Mouse (Mus musculus) G1E (cell line): ENCODE data around the gene Prm3. TPM values are rescaled to one million over a fixed set of nuclear protein-coding genes. Genes with fewer than 3 reads are reported as not detected.
"Not testable (repeated sequence)": the region's sequence is repeated elsewhere in the genome, so short reads cannot be mapped to it uniquely, and the experiment has no call there.

Source experiments
- ATAC-seq: 2 replicates; pipeline ENCODE4 v1.8.0; 2016; ENCODE audit warnings: mild to moderate bottlenecking; ENCODE audit not compliant: insufficient number of reproducible peaks, poor library complexity, low FRiP score, severe bottlenecking; ENCODE audit errors: extremely low read depth
- DNase-seq: peaks from one replicate; pipeline ENCODE4 v3.0.0; 2012; ENCODE audit warnings: low spot score
- H3K27me3 ChIP-seq: 2 replicates; pipeline ENCODE4 v1.6.1; 2012; ENCODE audit warnings: mild to moderate bottlenecking, low read length, inconsistent platforms; ENCODE audit not compliant: insufficient read depth
- H3K36me3 ChIP-seq: replicated peaks from 2 replicates; pipeline ENCODE3; 2012; ENCODE audit warnings: mild to moderate bottlenecking, inconsistent platforms
- H3K4me1 ChIP-seq: 2 replicates; pipeline ENCODE4 v1.6.1; 2012; ENCODE audit warnings: low read depth, low read length, inconsistent platforms, mixed read lengths; ENCODE audit not compliant: insufficient read depth
- H3K4me3 ChIP-seq: 2 replicates; pipeline ENCODE4 v1.5.1; 2012; ENCODE audit warnings: low read depth, mild to moderate bottlenecking, inconsistent platforms, low read length, moderate library complexity, mixed read lengths
- H3K9me3 ChIP-seq: replicated peaks from 2 replicates; pipeline ENCODE4 v1.6.1; 2012; ENCODE audit warnings: inconsistent platforms
- CTCF ChIP-seq: IDR thresholded peaks from 2 replicates; pipeline ENCODE4 v1.5.1; 2012; ENCODE audit warnings: low read depth, low read length, inconsistent platforms, mixed read lengths
- GATA1 ChIP-seq: IDR thresholded peaks from 2 replicates; pipeline ENCODE4 v1.6.1; 2012; ENCODE audit warnings: borderline replicate concordance, low read length, inconsistent platforms, mixed read lengths
- GATA2 ChIP-seq: IDR thresholded peaks from 2 replicates; pipeline ENCODE4 v1.6.1; 2012; ENCODE audit warnings: low read depth, low read length, inconsistent platforms, borderline replicate concordance
- POLR2AphosphoS5 ChIP-seq: IDR thresholded peaks from 2 replicates; pipeline ENCODE4 v1.6.1; 2012; ENCODE audit warnings: low read depth, low read length, inconsistent platforms; ENCODE audit not compliant: insufficient replicate concordance
- TAL1 ChIP-seq: conservative IDR thresholded peaks from 2 replicates; pipeline ENCODE4 v1.6.1; 2012; ENCODE audit warnings: low read depth, low read length, inconsistent platforms, mixed read lengths
- polyA plus RNA-seq: library from polyadenylated mRNA; stranded (reverse); fragments of >175 nt; gene quantifications from 2 replicates; pipeline ENCODE4 v1.2.3, GENCODE M21; 2012
- total RNA-seq, 2 experiments: library from RNA; stranded (forward) in 1 of 2; stranded (reverse) in 1 of 2; fragments of 200-1000 nt in 1 of 2; fragments of >200 nt in 1 of 2; fragmentation: Nextera tagmentation in 1 of 2; gene quantifications; 2 replicates each; pipeline ENCODE4 v1.2.3; 2014 to 2017

Prm3 gene
- total and polyA plus RNA-seq, 3 experiments, result not detected

DNA sequence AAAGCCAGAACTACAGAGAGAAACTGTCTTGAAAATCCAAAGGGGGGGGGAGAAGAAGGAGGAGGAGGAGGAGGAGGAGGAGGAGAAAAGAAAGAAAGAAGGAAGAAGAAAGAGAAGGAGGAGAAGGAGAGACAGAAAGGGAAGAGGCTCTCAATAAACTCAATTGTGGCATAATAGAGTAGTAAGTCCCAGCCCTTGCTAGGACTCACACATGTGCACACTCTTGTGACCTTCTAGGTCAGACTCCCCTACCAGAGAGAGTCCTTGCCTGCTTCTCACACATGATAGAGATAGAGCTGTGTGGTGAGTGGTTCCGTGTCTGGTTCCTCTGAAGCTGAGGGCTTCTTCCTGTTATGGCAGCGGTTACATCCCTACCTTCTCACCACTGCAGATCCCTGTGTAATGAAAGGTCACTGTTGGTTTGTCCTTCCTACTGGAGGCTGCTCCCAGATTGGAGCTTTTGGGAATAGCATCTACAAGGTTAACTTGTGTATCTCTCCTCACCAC, 22.2 kb upstream of the Prm3 start, which contains the start of gene Gm11172:
Gene Gm11172, plus strand, starts transcription at position 51 of the 507 bp plus-strand sequence.
- no peak within 1 kb of the TSS for H3K4me3 ChIP-seq
- H3K27me3 ChIP-seq, result peaks cover 61% of the 10 kb centered on the region
- TF ChIP-seq CTCF (no peak), GATA2 (no peak), POLR2AphosphoS5 (no peak), TAL1 (no peak), GATA1 (no peak)
- ATAC-seq, result no peak
- peaks cover 31% of the 10 kb centered on the region for H3K4me1 ChIP-seq
- no peaks in the 10 kb centered on the region for H3K9me3 ChIP-seq
- no peaks in the 10 kb centered on the region for H3K36me3 ChIP-seq
- no peak for DNase-seq

DNA sequence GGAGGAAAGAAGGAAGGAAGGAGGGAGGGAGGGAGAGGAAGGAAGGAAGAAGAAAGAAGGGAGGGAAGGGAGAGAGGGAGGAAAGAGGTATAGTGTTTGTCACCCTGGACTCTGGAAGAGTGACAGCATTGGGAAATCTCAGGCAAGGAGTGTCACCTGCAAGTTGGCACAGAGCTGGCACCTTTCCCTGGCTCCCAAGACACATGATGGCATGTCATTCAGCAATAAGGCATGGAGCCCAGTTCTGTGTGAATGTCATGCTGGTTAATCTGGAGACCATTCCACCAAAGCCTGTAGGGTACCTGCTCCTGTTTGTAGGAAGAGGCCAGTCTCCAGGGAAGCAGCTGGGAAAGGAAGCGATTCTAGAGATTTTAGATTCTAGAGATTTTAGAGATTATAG, 19.7 kb upstream of the Prm3 start:
- ATAC-seq (no peak), DNase-seq (no peak)
- Histone ChIP-seq H3K4me1 (peaks cover 25% of the 10 kb centered on the region), H3K27me3 (peaks cover 70% of the 10 kb centered on the region), H3K9me3 (no peaks in the 10 kb centered on the region), H3K4me3 (no peak overlapping the region), H3K36me3 (no peaks in the 10 kb centered on the region)
- TF ChIP-seq CTCF (no peak), TAL1 (no peak), POLR2AphosphoS5 (no peak), GATA1 (no peak), GATA2 (no peak)

DNA sequence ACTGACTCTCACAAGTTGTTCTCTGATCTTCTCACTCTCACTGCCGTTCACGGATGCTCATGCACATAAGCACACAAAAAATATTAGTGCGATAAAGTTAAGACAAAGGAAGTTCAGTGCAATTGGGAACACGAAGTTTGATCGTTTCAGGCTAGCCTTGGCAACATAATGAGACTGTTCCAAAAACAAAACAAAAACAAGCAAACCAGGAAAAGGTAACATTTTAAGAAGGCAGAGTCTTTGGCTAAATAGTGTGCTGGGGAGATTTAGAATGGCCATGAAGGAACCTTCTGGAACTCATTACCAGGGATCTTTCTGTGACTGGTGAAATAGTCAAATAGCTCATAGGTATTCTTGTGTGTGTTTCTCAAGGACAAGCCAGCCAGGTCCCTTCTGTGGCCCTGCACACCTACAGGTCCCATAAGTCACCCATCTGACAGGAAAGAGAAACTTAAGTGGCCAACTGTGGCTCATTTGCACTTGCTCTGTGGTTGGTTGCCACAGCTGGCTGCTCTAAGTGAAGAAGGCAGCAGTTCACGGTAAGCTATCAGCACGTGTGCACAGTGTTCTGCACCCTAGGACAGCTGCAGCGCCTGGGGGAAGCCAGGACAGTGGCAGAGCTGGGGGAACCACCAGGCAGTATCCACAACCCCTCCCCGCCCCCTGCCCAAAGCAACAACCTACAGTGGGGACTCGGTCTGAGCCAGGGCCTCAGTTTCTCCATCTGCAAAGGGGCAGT, 15.2 kb upstream of the Prm3 start, which contains the start of gene Prm1:
Gene Prm1, minus strand, starts transcription at position 51 of the 739 bp plus-strand sequence.
- no peaks in the 10 kb centered on the region for H3K9me3 ChIP-seq
- H3K4me3 ChIP-seq, result no peak within 1 kb of the TSS
- DNase-seq (no peak), ATAC-seq (no peak)
- no peaks in the 10 kb centered on the region for H3K4me1 ChIP-seq
- no peak for TF ChIP-seq CTCF
- no peak for TF ChIP-seq GATA1
- no peak for TF ChIP-seq GATA2
- TF ChIP-seq TAL1, result no peak
- TF ChIP-seq POLR2AphosphoS5, result no peak
- H3K36me3 ChIP-seq, result no peaks in the 10 kb centered on the region
- H3K27me3 ChIP-seq, result peaks cover 76% of the 10 kb centered on the region

DNA sequence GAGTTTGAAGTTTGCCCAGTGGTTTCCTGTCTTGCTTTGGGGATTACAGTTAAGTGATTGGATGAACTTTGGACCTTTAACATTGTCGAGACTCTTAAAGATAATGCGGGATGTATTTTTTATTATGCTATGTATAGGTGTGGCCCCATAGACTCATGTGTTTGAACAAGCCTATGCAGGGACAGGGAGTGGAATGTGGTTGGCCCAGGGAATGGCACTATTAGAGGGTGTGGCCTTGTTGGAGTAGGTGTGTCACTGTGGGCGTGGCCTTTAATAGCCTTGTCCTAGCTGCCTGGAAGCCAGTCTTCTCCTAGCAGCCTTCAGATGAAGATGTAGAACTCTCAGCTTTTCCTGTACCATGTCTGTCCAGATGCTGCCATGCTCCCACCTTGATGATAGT, 11.7 kb upstream of the Prm3 start:
- not testable (repeated sequence) for ATAC-seq, DNase-seq, H3K4me3 ChIP-seq, H3K4me1 ChIP-seq, H3K9me3 ChIP-seq, H3K36me3 ChIP-seq
- peaks cover 52% of the 10 kb centered on the region for H3K27me3 ChIP-seq

DNA sequence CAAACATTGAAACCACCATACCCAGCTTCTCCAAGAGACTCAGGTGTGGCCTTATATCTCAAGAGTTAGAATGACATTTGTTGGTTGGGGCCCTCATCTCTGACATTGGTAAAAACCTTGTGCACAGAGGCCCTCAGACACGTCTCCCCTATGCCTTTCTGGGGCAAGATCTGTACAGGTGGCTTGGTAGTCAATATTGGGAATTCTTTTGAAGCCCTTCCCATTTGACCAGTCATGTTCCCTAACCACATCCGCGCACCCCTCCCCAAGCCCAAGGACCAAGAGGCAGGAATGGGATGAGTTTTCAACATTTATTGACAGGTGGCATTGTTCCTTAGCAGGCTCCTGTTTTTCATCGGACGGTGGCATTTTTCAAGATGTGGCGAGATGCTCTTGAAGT, 5.3 kb upstream of the Prm3 start, which contains the start of gene Prm2:
Gene Prm2, minus strand, starts transcription at position 101 of the 400 bp plus-strand sequence.
- Histone ChIP-seq H3K36me3 (no peaks in the 10 kb centered on the region), H3K4me3 (no peak within 1 kb of the TSS), H3K4me1 (peaks cover 5% of the 10 kb centered on the region; the same call in 1 of the 2 replicates), H3K9me3 (no peaks in the 10 kb centered on the region), H3K27me3 (peaks cover 36% of the 10 kb centered on the region)
- TF ChIP-seq TAL1 (no peak), CTCF (no peak)
- ATAC-seq (no peak), DNase-seq (no peak)

DNA sequence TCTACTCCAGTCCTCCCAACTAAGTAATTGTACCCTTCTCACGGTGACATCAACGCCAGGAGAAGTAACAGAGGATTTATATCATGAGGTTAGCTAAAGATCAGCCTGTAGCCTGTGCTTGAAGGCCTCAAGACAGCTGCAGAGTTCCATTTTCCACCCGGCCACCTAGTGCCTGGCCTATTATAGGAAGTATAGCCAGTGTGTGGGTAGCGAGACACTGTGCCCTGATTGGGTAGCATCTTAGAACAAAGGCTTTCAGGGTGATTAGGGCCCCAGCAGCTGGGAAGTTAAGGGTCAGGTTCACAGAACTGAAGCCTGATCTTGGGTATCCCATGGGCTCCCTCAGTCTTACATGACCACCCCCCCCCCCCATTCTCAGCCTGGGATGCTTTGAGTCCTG, 1.8 kb downstream of the Prm3 start:
- Histone ChIP-seq H3K36me3 (peaks cover 9% of the 10 kb centered on the region), H3K27me3 (peaks cover 34% of the 10 kb centered on the region), H3K4me3 (no peak overlapping the region), H3K4me1 (peaks cover 55% of the 10 kb centered on the region), H3K9me3 (peaks cover 7% of the 10 kb centered on the region)
- no peak for TF ChIP-seq GATA1
- TF ChIP-seq POLR2AphosphoS5, result no peak
- no peak for TF ChIP-seq TAL1
- TF ChIP-seq GATA2, result no peak
- TF ChIP-seq CTCF, result no peak
- ATAC-seq (no peak), DNase-seq (no peak)
